Mouse (Mus musculus) midbrain, embryonic 16.5 days (tissue): ENCODE measurements around the gene Creb3l1. TPM values are rescaled to one million over a fixed set of nuclear protein-coding genes. Genes with fewer than 3 reads are reported as not detected.

ENCODE experiments used
- ATAC-seq: fragments of 200-750 bp; cut with Nextera tagmentation; 2 replicates; pipeline ENCODE4 v1.8.0; 2017; ENCODE audit warnings: moderate TSS enrichment
- H3K27ac ChIP-seq: fragments of 300-500 bp; sonication (generic); 2 replicates; pipeline ENCODE4 v1.5.1; 2014; ENCODE audit warnings: mild to moderate bottlenecking, low read length, mixed read lengths
- H3K27me3 ChIP-seq: fragments of 300-500 bp; sonication (generic); 2 replicates; pipeline ENCODE4 v1.6.1; 2014; ENCODE audit warnings: low read depth, low read length, mixed read lengths; ENCODE audit not compliant: control insufficient read depth, insufficient read depth
- H3K36me3 ChIP-seq: fragments of 300-500 bp; sonication (generic); 2 replicates; pipeline ENCODE4 v1.6.1; 2014; ENCODE audit warnings: mild to moderate bottlenecking, low read length, moderate library complexity, mixed read lengths; ENCODE audit not compliant: control insufficient read depth, insufficient read depth
- H3K4me1 ChIP-seq: fragments of 300-500 bp; sonication (generic); 2 replicates; pipeline ENCODE4 v1.6.1; 2014; ENCODE audit warnings: mild to moderate bottlenecking, low read length, mixed read lengths; ENCODE audit not compliant: control insufficient read depth, insufficient read depth
- H3K4me2 ChIP-seq: fragments of 300-500 bp; sonication (generic); 2 replicates; pipeline ENCODE4 v1.6.1; 2014; ENCODE audit warnings: mild to moderate bottlenecking, low read length, mixed read lengths
- H3K4me3 ChIP-seq: fragments of 300-500 bp; sonication (generic); 2 replicates; pipeline ENCODE4 v1.5.1; 2014; ENCODE audit warnings: low read depth, mild to moderate bottlenecking, low read length, moderate library complexity, mixed read lengths
- H3K9ac ChIP-seq: fragments of 300-500 bp; sonication (generic); 2 replicates; pipeline ENCODE4 v1.6.1; 2014; ENCODE audit warnings: low read depth, low read length, mixed read lengths
- H3K9me3 ChIP-seq: fragments of 300-500 bp; sonication (generic); replicated peaks from 2 replicates; pipeline ENCODE4 v1.6.1; 2014; ENCODE audit warnings: mild to moderate bottlenecking, low read length, mixed read lengths; ENCODE audit not compliant: control insufficient read depth, poor library complexity, severe bottlenecking
- WGBS: fragments of 180-500 bp; shearing (Covaris S2); extraction: QIAGEN DNeasy Blood & Tissue Kit; methylation state at CpG from one replicate; pipeline ENCODE4 v1.1.7; 2014; 5-methylcytosine and 5-hydroxymethylcytosine counted together
- polyA plus RNA-seq: library from polyadenylated mRNA; unstranded; fragments of >200 nt; fragmentation: Nextera tagmentation; extraction: Ambion mirVana; gene quantifications from 2 replicates; pipeline ENCODE4 v1.2.1, GENCODE M21; 2015

Creb3l1 gene
- polyA plus RNA-seq, 1 experiment from 2014 or later, result 1.9 TPM

GRCm38 (mm10) chr2:91967962-91968361 is 56.3 kb downstream of the Creb3l1 start:
- no peak overlapping the region for H3K27ac ChIP-seq
- no peak overlapping the region for H3K9ac ChIP-seq
- no peak overlapping the region for H3K4me3 ChIP-seq
- WGBS, result 69% methylated on average over 11 of the region's 11 CpGs
- H3K4me1 ChIP-seq, result peaks cover 17% of the 10 kb centered on the region
- no peaks in the 10 kb centered on the region for H3K9me3 ChIP-seq
- no peaks in the 10 kb centered on the region for H3K36me3 ChIP-seq
- peaks cover 10% of the 10 kb centered on the region; the same call in 1 of the 2 replicates for H3K27me3 ChIP-seq
- no peak for ATAC-seq
- no peak overlapping the region for H3K4me2 ChIP-seq

- Histone ChIP-seq H3K4me2 (no peak overlapping the region), H3K9me3 (no peaks in the 10 kb centered on the region), H3K27ac (no peak overlapping the region), H3K36me3 (no peaks in the 10 kb centered on the region), H3K4me1 (peaks cover 18% of the 10 kb centered on the region), H3K27me3 (peaks cover 10% of the 10 kb centered on the region; the same call in 1 of the 2 replicates), H3K4me3 (no peak overlapping the region), H3K9ac (no peak overlapping the region)
- no peak for ATAC-seq
- 88% methylated on average over 5 of the region's 5 CpGs for WGBS
These were observed 57.9 kb downstream of the Creb3l1 start for GRCm38 (mm10) chr2:91966367-91966766.

- H3K27me3 ChIP-seq, result peaks cover 10% of the 10 kb centered on the region; the same call in 1 of the 2 replicates
- H3K4me1 ChIP-seq, result peaks cover 12% of the 10 kb centered on the region
- 0 out of 2 replicates have a peak overlapping the region, but pooled peaks have one; percentile 16 for H3K9ac ChIP-seq
- no peak for ATAC-seq
- WGBS, result 23% methylated on average over 20 of the region's 20 CpGs
- H3K27ac ChIP-seq, result no peak overlapping the region
- H3K4me2 ChIP-seq, result no peak overlapping the region
- no peak overlapping the region for H3K4me3 ChIP-seq
- H3K9me3 ChIP-seq, result no peaks in the 10 kb centered on the region
- H3K36me3 ChIP-seq, result no peaks in the 10 kb centered on the region
These were observed 58.9 kb downstream of the Creb3l1 start for GRCm38 (mm10) chr2:91965417-91965816.

GRCm38 (mm10) chr2:91964610-91965204 is 59.6 kb downstream of the Creb3l1 start:
- Histone ChIP-seq H3K9me3 (no peaks in the 10 kb centered on the region), H3K27me3 (peaks cover 10% of the 10 kb centered on the region; the same call in 1 of the 2 replicates), H3K36me3 (no peaks in the 10 kb centered on the region), H3K4me2 (no peak overlapping the region), H3K4me3 (no peak overlapping the region), H3K27ac (no peak overlapping the region), H3K4me1 (peaks cover 14% of the 10 kb centered on the region), H3K9ac (no peak overlapping the region)
- no peak for ATAC-seq
- 77% methylated on average over 3 of the region's 3 CpGs for WGBS

GRCm38 (mm10) chr2:91963443-91963932 is 60.8 kb downstream of the Creb3l1 start:
- H3K27me3 ChIP-seq, result peaks cover 10% of the 10 kb centered on the region; the same call in 1 of the 2 replicates
- no peaks in the 10 kb centered on the region for H3K9me3 ChIP-seq
- peaks cover 14% of the 10 kb centered on the region for H3K4me1 ChIP-seq
- peak overlapping the region; percentile 72 for H3K27ac ChIP-seq
- H3K4me3 ChIP-seq, result peak overlapping the region; percentile 77
- peak overlapping the region; percentile 87 for H3K9ac ChIP-seq
- H3K4me2 ChIP-seq, result peak overlapping the region; percentile 82
- under 1% methylated on average over 35 of the region's 57 CpGs for WGBS
- peak; percentile 94 for ATAC-seq
- H3K36me3 ChIP-seq, result no peaks in the 10 kb centered on the region

GRCm38 (mm10) chr2:91962864-91963401 is 61.4 kb downstream of the Creb3l1 start:
- peak; percentile 66 for ATAC-seq
- Histone ChIP-seq H3K27ac (peak overlapping the region; percentile 72), H3K9ac (peak overlapping the region; percentile 87), H3K4me3 (peak overlapping the region; percentile 77), H3K27me3 (peaks cover 10% of the 10 kb centered on the region; the same call in 1 of the 2 replicates), H3K4me2 (peak overlapping the region; percentile 82), H3K4me1 (peaks cover 14% of the 10 kb centered on the region), H3K36me3 (no peaks in the 10 kb centered on the region), H3K9me3 (no peaks in the 10 kb centered on the region)
- WGBS, result under 1% methylated on average over 39 of the region's 39 CpGs

- ATAC-seq, result no peak
- H3K27ac ChIP-seq, result no peak overlapping the region
- WGBS, result 63% methylated on average over 4 of the region's 4 CpGs
- peaks cover 14% of the 10 kb centered on the region for H3K4me1 ChIP-seq
- peaks cover 10% of the 10 kb centered on the region; the same call in 1 of the 2 replicates for H3K27me3 ChIP-seq
- no peaks in the 10 kb centered on the region for H3K9me3 ChIP-seq
- H3K36me3 ChIP-seq, result no peaks in the 10 kb centered on the region
- H3K9ac ChIP-seq, result peak overlapping the region; percentile 87
- peak overlapping the region; percentile 77 for H3K4me3 ChIP-seq
- peak overlapping the region; percentile 82 for H3K4me2 ChIP-seq
These were observed 62.2 kb downstream of the Creb3l1 start for GRCm38 (mm10) chr2:91961901-91962761.

GRCm38 (mm10) chr2:91960459-91960858 is 63.8 kb downstream of the Creb3l1 start:
- Histone ChIP-seq H3K36me3 (no peaks in the 10 kb centered on the region), H3K4me1 (peaks cover 14% of the 10 kb centered on the region), H3K9ac (no peak overlapping the region), H3K9me3 (no peaks in the 10 kb centered on the region), H3K4me2 (no peak overlapping the region), H3K27me3 (peaks cover 3% of the 10 kb centered on the region; the same call in 1 of the 2 replicates), H3K27ac (no peak overlapping the region), H3K4me3 (no peak overlapping the region)
- 97% methylated on average over 5 of the region's 5 CpGs for WGBS
- no peak for ATAC-seq
